Mouse (Mus musculus): Measurements from ENCODE around the gene Map3k7cl. TPM values are rescaled to one million over a fixed set of nuclear protein-coding genes. Genes with fewer than 3 reads are reported as not detected.

Map3k7cl gene
- polyA plus RNA-seq, 1 experiment from 2014 or later = not detected

DNA sequence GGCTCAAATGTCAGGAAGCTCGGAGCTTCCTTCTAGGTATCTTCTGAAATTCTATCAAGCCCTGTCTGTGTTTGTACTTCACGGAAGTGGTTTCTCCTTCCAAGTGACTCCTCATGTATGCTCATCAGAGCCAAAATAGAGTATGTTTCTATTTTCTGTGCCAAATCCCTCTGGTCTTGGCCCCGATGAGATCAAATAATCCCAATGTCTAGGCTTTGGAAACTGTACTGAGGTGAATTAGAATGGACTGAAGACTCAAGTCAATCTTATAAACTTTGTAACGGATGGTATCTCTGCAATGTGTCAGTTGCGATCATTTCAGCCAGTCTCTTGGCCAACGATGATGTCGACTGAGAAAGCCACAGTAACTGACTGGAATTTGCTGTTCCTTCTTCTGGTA is 15.1 kb downstream of the Map3k7cl start:
- Histone ChIP-seq H3K9me3 (replicated peaks) (no peaks in the 10 kb centered on the region), H3K36me3 (no peaks in the 10 kb centered on the region), H3K27ac (no peak overlapping the region), H3K4me1 (no peaks in the 10 kb centered on the region), H3K4me2 (no peak overlapping the region), H3K9ac (no peak overlapping the region), H3K27me3 (replicated peaks) (no peaks in the 10 kb centered on the region), H3K4me3 (no peak overlapping the region)
- 74% methylated on average over 7 of the region's 7 CpGs for WGBS (ENCODE audit: insufficient replicate concordance)
- ATAC-seq = no peak

- no peak for ATAC-seq
Measured at GRCm38 (mm10) chr16:87569576-87570105, 16.5 kb downstream of the Map3k7cl start.

DNA sequence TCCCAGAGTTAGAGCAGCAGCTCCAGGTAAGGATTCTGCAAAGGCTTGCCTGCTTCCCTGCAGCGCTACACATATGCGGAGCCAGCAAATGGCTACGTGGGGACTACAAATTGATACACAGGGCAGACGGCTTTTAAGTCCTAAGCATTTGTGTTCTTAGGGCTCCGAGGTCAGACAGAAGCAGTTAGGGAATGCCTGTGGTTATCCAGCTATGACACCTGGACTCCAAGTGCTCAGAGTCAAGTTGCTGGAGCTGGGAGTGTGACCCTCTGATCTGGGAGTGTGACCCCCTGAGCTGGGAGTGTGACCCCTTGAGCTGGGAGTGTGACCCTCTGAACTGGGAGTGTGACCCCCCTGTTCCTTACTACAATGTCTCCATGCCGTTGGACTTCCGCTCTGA is 17.2 kb downstream of the Map3k7cl start:
- Histone ChIP-seq H3K9ac (no peak overlapping the region), H3K4me1 (no peaks in the 10 kb centered on the region), H3K9me3 (replicated peaks) (no peaks in the 10 kb centered on the region), H3K4me2 (no peak overlapping the region), H3K4me3 (no peak overlapping the region), H3K27me3 (replicated peaks) (no peaks in the 10 kb centered on the region), H3K36me3 (no peaks in the 10 kb centered on the region), H3K27ac (no peak overlapping the region)
- 73% methylated on average over 7 of the region's 7 CpGs for WGBS (ENCODE audit: insufficient replicate concordance)
- ATAC-seq = no peak

More at GRCm38 (mm10) chr16:87569576-87570105, 16.5 kb downstream of the Map3k7cl start:
- H3K27ac ChIP-seq = no peak overlapping the region
- no peaks in the 10 kb centered on the region for H3K9me3 ChIP-seq (replicated peaks)
- no peak overlapping the region for H3K4me2 ChIP-seq
- no peaks in the 10 kb centered on the region for H3K36me3 ChIP-seq
- no peak overlapping the region for H3K9ac ChIP-seq
- no peaks in the 10 kb centered on the region for H3K27me3 ChIP-seq (replicated peaks)
- H3K4me3 ChIP-seq = no peak overlapping the region
- no peaks in the 10 kb centered on the region for H3K4me1 ChIP-seq
- 72% methylated on average over 7 of the region's 7 CpGs for WGBS (ENCODE audit: insufficient replicate concordance)

- Histone ChIP-seq H3K4me1 (no peaks in the 10 kb centered on the region), H3K27ac (no peak overlapping the region), H3K4me3 (no peak overlapping the region), H3K9me3 (replicated peaks) (no peaks in the 10 kb centered on the region), H3K4me2 (no peak overlapping the region), H3K36me3 (no peaks in the 10 kb centered on the region), H3K27me3 (replicated peaks) (no peaks in the 10 kb centered on the region), H3K9ac (no peak overlapping the region)
- no peak for ATAC-seq
- 62% methylated on average over 5 of the region's 5 CpGs for WGBS (ENCODE audit: insufficient replicate concordance)
Measured at GRCm38 (mm10) chr16:87573409-87573808, 20.3 kb downstream of the Map3k7cl start.

- Histone ChIP-seq H3K36me3 (no peaks in the 10 kb centered on the region), H3K4me2 (no peak overlapping the region), H3K4me3 (no peak overlapping the region), H3K27ac (no peak overlapping the region), H3K9me3 (replicated peaks) (no peaks in the 10 kb centered on the region), H3K27me3 (replicated peaks) (no peaks in the 10 kb centered on the region), H3K4me1 (no peaks in the 10 kb centered on the region), H3K9ac (no peak overlapping the region)
- 73% methylated on average over 5 of the region's 5 CpGs for WGBS (ENCODE audit: insufficient replicate concordance)
- ATAC-seq = no peak
Measured at GRCm38 (mm10) chr16:87574160-87574559, 21.0 kb downstream of the Map3k7cl start.

- Histone ChIP-seq H3K9ac (no peak overlapping the region), H3K4me2 (no peak overlapping the region), H3K36me3 (no peaks in the 10 kb centered on the region), H3K9me3 (replicated peaks) (no peaks in the 10 kb centered on the region), H3K27me3 (replicated peaks) (no peaks in the 10 kb centered on the region), H3K4me1 (no peaks in the 10 kb centered on the region), H3K4me3 (no peak overlapping the region), H3K27ac (no peak overlapping the region)
- ATAC-seq = no peak
- WGBS (ENCODE audit: insufficient replicate concordance) = 44% methylated on average over 10 of the region's 10 CpGs
Measured at GRCm38 (mm10) chr16:87575600-87575999, 22.5 kb downstream of the Map3k7cl start.

- Histone ChIP-seq H3K9me3 (replicated peaks) (no peaks in the 10 kb centered on the region), H3K4me2 (no peak overlapping the region), H3K27ac (no peak overlapping the region), H3K9ac (no peak overlapping the region), H3K36me3 (no peaks in the 10 kb centered on the region), H3K27me3 (replicated peaks) (no peaks in the 10 kb centered on the region), H3K4me3 (no peak overlapping the region), H3K4me1 (no peaks in the 10 kb centered on the region)
- WGBS (ENCODE audit: insufficient replicate concordance) = 71% methylated on average over 7 of the region's 7 CpGs
- no peak for ATAC-seq
Measured at GRCm38 (mm10) chr16:87578881-87579280, 25.8 kb downstream of the Map3k7cl start.

- H3K4me1 ChIP-seq = no peaks in the 10 kb centered on the region
- no peak overlapping the region for H3K4me2 ChIP-seq
- H3K9me3 ChIP-seq (replicated peaks) = no peaks in the 10 kb centered on the region
- no peak overlapping the region for H3K4me3 ChIP-seq
- no peaks in the 10 kb centered on the region for H3K36me3 ChIP-seq
- no peak overlapping the region for H3K27ac ChIP-seq
- ATAC-seq = no peak
- WGBS (ENCODE audit: insufficient replicate concordance) = 79% methylated on average over 14 of the region's 14 CpGs
- no peak overlapping the region for H3K9ac ChIP-seq
- no peaks in the 10 kb centered on the region for H3K27me3 ChIP-seq (replicated peaks)
Measured at GRCm38 (mm10) chr16:87579462-87579861, 26.3 kb downstream of the Map3k7cl start.

GRCm38 (mm10) chr16:87582776-87583175 is 29.6 kb downstream of the Map3k7cl start:
- H3K9ac ChIP-seq = no peak overlapping the region
- WGBS (ENCODE audit: insufficient replicate concordance) = 67% methylated on average over 6 of the region's 6 CpGs
- no peak overlapping the region for H3K4me2 ChIP-seq
- no peak overlapping the region for H3K4me3 ChIP-seq
- no peaks in the 10 kb centered on the region for H3K27me3 ChIP-seq (replicated peaks)
- H3K9me3 ChIP-seq (replicated peaks) = no peaks in the 10 kb centered on the region
- no peaks in the 10 kb centered on the region for H3K4me1 ChIP-seq
- no peaks in the 10 kb centered on the region for H3K36me3 ChIP-seq
- H3K27ac ChIP-seq = no peak overlapping the region
- ATAC-seq = no peak

DNA sequence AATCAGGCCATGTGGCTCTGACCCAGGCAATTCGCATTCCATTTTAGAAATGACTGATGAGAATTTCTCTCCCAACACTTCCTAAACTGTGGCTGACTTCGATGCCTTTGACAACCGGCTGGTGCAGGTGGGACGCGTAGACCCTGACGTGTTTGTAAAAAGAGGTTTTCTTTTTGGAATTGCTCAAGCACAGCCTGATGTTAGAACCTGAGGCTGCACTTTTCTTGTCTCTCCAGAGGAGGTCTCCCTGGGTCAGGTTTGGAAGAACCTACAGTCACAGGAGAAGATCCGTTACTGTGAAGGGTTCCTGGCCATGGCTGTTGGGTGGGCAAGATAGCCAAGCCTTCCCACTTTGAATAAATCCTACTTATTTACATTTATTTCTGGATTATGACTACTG is 31.5 kb downstream of the Map3k7cl start:
- no peak overlapping the region for H3K4me3 ChIP-seq
- no peaks in the 10 kb centered on the region for H3K9me3 ChIP-seq (replicated peaks)
- no peak overlapping the region for H3K9ac ChIP-seq
- 65% methylated on average over 7 of the region's 7 CpGs for WGBS (ENCODE audit: insufficient replicate concordance)
- H3K36me3 ChIP-seq = no peaks in the 10 kb centered on the region
- no peak overlapping the region for H3K4me2 ChIP-seq
- H3K27me3 ChIP-seq (replicated peaks) = no peaks in the 10 kb centered on the region
- H3K27ac ChIP-seq = no peak overlapping the region
- no peaks in the 10 kb centered on the region for H3K4me1 ChIP-seq
- no peak for ATAC-seq

GRCm38 (mm10) chr16:87585548-87586262 is 32.6 kb downstream of the Map3k7cl start:
- Histone ChIP-seq H3K27me3 (replicated peaks) (no peaks in the 10 kb centered on the region), H3K4me3 (no peak overlapping the region), H3K9ac (no peak overlapping the region), H3K9me3 (replicated peaks) (no peaks in the 10 kb centered on the region), H3K4me2 (no peak overlapping the region), H3K27ac (no peak overlapping the region), H3K36me3 (no peaks in the 10 kb centered on the region), H3K4me1 (no peaks in the 10 kb centered on the region)
- 42% methylated on average over 8 of the region's 8 CpGs for WGBS (ENCODE audit: insufficient replicate concordance)
- ATAC-seq = no peak

DNA sequence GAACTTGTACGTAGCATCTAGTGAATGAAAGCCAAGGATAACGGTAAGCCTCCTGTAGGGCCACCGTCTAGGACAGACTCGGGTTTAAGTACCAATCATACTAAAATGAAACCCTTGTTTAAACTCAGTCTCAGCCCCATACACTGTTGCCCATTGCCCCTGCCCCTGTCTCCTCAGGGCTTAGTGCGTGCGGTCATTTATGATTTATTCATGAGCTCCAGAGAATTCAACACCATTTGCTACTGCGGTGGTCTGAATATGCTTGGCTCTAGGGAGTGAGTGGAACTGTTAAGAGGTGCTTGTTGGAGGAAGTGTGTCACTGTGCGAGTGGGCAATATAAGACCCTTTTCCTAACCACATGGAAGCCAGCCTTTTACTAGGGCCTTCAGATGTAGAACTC is 34.7 kb downstream of the Map3k7cl start:
- Histone ChIP-seq H3K27me3 (replicated peaks) (no peaks in the 10 kb centered on the region), H3K9me3 (replicated peaks) (no peaks in the 10 kb centered on the region), H3K4me3 (no peak overlapping the region), H3K36me3 (no peaks in the 10 kb centered on the region), H3K9ac (no peak overlapping the region), H3K4me2 (no peak overlapping the region), H3K27ac (no peak overlapping the region), H3K4me1 (no peaks in the 10 kb centered on the region)
- no peak for ATAC-seq
- 78% methylated on average over 8 of the region's 8 CpGs for WGBS (ENCODE audit: insufficient replicate concordance)

- Histone ChIP-seq H3K27ac (no peak overlapping the region), H3K36me3 (no peaks in the 10 kb centered on the region), H3K4me3 (no peak overlapping the region), H3K27me3 (replicated peaks) (no peaks in the 10 kb centered on the region), H3K4me1 (peaks cover 12% of the 10 kb centered on the region; the same call in 1 of the 2 replicates), H3K4me2 (no peak overlapping the region), H3K9me3 (replicated peaks) (peaks cover 3% of the 10 kb centered on the region; the same call in 1 of the 2 replicates), H3K9ac (no peak overlapping the region)
- 67% methylated on average over 10 of the region's 10 CpGs for WGBS (ENCODE audit: insufficient replicate concordance)
- no peak for ATAC-seq
Measured at GRCm38 (mm10) chr16:87594145-87594544, 41.0 kb downstream of the Map3k7cl start.
